Mouse (Mus musculus): ENCODE measurements around the gene Rsph14. TPM values are rescaled to one million over a fixed set of nuclear protein-coding genes. Genes with fewer than 3 reads are reported as not detected.
"Not testable (repeated sequence)": the region's sequence is repeated elsewhere in the genome, so short reads cannot be mapped to it uniquely, and the experiment has no call there.

The Rsph14 gene
- polyA plus RNA-seq, 1 experiment = not detected

DNA sequence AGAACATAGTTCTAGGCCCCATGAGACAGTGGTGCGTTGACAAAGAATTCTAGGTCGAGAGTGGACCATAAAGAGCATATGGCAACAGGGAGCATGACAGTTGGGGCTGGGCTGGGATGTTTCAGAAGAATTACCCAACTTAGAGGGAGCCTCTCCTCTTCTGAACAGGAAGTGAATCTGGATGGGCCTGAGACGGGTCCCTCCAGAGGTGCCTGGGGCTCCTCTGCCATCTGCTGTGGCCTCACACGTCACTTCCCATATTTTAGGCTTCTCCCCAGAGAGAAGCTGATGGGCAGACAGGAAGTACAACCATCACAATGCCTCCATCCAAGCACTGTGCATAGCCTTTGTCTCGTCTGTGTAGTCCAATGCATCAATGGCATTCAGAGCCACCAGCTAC is 23.3 kb upstream of the Rsph14 start:
- H3K4me3 ChIP-seq (ENCODE audit: insufficient read depth, low read length) = no peak overlapping the region
- TF ChIP-seq POLR2A (IDR thresholded peaks at IDR 0.05; ENCODE audit: borderline replicate concordance, low read depth, low read length) = no peak
- no peak for TF ChIP-seq CTCF (IDR thresholded peaks at IDR 0.05; ENCODE audit: low read depth, low read length)
- no peak overlapping the region for H3K27ac ChIP-seq (ENCODE audit: insufficient read depth, low read depth, low read length)
- H3K4me1 ChIP-seq (ENCODE audit: control insufficient read depth, insufficient read depth, low read length) = peaks cover 2% of the 10 kb centered on the region

DNA sequence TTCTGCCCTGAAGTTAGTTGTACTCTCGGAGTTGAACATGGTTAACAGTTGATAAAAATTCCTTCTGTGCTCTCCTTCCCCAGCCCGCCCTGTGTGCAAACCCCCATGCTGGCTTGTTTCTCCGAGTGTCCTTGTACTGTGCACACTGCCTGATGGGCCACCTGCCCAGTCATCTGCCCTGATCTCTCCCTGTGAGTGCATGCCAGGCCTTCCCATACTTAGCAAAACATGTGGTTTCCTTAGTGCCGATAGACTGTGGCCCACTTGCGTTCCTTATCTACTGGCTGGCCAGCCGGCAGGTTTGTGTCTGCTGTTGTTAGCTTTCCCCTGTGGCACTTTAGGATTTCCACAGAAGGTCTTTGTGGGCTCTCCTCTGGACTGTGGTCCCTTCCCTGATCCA is 21.7 kb upstream of the Rsph14 start:
- no peak overlapping the region for H3K27ac ChIP-seq (ENCODE audit: insufficient read depth, low read depth, low read length)
- H3K4me3 ChIP-seq (ENCODE audit: insufficient read depth, low read length) = no peak overlapping the region
- no peaks in the 10 kb centered on the region for H3K4me1 ChIP-seq (ENCODE audit: control insufficient read depth, insufficient read depth, low read length)
- TF ChIP-seq POLR2A (IDR thresholded peaks at IDR 0.05; ENCODE audit: borderline replicate concordance, low read depth, low read length) (no peak), CTCF (IDR thresholded peaks at IDR 0.05; ENCODE audit: low read depth, low read length) (no peak)

DNA sequence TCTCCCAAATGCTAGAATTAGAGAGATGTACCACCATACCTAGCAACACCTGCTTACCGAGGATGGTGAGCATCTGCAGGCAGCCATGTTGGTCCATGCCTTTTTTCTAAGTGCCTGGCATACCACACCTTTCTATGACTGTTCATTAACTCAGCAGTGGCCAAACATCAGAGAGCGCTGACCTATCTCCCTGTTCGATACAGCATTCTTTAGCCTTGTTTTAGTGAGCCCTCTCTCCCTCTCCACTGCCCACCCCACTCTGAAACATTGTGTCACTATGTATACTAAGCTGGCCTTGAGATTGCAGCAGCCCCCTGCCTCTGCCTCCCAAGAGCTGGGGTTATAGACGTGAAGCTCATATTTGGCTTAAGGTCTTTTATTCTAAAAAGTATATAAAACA is 21.3 kb upstream of the Rsph14 start:
- no peak overlapping the region for H3K27ac ChIP-seq (ENCODE audit: insufficient read depth, low read depth, low read length)
- H3K4me1 ChIP-seq (ENCODE audit: control insufficient read depth, insufficient read depth, low read length) = no peaks in the 10 kb centered on the region
- TF ChIP-seq POLR2A (IDR thresholded peaks at IDR 0.05; ENCODE audit: borderline replicate concordance, low read depth, low read length) = no peak
- TF ChIP-seq CTCF (IDR thresholded peaks at IDR 0.05; ENCODE audit: low read depth, low read length) = no peak
- no peak overlapping the region for H3K4me3 ChIP-seq (ENCODE audit: insufficient read depth, low read length)

DNA sequence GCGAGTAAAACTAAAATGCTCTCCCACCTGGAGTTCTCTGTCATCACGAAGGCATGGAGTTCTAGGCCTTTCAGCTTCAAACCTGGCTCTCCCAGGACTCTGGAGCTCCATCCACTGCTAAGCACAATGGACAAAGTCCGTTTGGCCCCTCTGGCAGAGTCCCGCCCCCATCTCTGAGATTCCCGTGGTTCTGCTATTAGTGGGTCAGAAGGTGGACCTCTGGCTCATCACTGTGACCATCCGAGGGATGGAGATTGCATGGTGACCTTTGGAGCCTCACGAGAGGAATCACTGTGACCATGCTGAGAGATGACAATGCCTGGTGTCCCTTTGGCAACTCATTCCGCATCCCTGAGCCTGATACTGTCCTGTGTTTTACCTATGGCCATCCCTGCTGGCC is 20.5 kb upstream of the Rsph14 start:
- H3K4me3 ChIP-seq (ENCODE audit: insufficient read depth, low read length) = no peak overlapping the region
- H3K27ac ChIP-seq (ENCODE audit: insufficient read depth, low read depth, low read length) = no peak overlapping the region
- TF ChIP-seq POLR2A (IDR thresholded peaks at IDR 0.05; ENCODE audit: borderline replicate concordance, low read depth, low read length) (no peak), CTCF (IDR thresholded peaks at IDR 0.05; ENCODE audit: low read depth, low read length) (no peak)
- no peaks in the 10 kb centered on the region for H3K4me1 ChIP-seq (ENCODE audit: control insufficient read depth, insufficient read depth, low read length)

DNA sequence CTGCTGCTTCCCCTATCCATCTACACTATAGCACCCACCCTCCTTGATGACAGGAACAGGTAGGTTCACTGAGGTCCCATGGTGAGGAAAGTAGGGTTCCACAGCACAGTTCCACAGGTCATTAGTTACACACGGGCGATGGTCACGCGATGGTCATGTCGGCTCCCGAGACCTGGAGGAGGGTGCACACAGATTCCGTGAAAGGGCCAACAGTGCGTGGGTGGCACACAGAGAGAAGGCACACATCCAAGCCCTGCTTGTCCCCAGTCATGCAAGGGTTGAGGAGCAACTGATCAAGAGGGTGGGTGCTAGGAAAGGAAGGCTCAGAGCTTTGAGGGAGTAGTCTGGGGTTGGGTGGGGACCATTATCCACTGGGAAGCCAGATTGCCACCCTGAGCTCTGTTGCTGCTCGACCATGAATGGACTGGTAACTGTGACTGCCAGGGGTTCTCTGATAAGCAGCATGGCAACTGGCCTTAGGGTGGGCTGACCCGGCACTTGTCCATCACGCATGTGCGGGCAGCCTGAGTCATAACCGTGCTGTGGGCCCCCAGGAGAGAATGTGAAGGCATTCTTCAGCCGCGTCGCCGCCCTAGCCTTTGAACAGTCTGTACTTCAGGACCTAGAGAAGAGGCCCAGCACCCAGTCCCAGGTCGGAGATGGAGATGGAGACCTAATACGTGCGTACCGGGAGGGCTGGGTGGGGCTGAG is 19.1 kb upstream of the Rsph14 start:
- H3K27ac ChIP-seq (ENCODE audit: insufficient read depth, low read depth, low read length) = no peak overlapping the region
- no peaks in the 10 kb centered on the region for H3K4me1 ChIP-seq (ENCODE audit: control insufficient read depth, insufficient read depth, low read length)
- no peak overlapping the region for H3K4me3 ChIP-seq (ENCODE audit: insufficient read depth, low read length)
- TF ChIP-seq CTCF (IDR thresholded peaks at IDR 0.05; ENCODE audit: low read depth, low read length) (no peak), POLR2A (IDR thresholded peaks at IDR 0.05; ENCODE audit: borderline replicate concordance, low read depth, low read length) (no peak)

DNA sequence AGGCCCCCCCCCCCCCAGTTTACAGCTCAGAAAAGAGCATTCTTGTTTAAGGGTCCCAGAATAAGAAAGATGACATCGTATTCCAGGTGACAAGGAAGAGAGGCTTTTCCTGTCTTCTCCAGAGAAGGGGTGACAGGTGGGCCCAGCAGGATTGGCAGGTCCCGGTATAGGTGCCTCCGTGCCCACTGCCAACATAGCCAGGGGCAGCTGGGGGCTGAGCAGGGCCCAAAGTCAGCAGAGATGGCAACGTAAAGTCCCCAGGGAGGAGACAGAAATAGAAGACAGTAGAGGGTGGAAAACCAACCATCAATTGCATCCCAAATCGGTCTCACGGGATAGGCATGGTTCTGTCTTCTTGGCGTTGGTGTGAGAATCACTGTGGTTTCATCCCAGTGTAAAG is 16.3 kb upstream of the Rsph14 start:
- H3K27ac ChIP-seq (ENCODE audit: insufficient read depth, low read depth, low read length) = no peak overlapping the region
- H3K4me1 ChIP-seq (ENCODE audit: control insufficient read depth, insufficient read depth, low read length) = no peaks in the 10 kb centered on the region
- TF ChIP-seq CTCF (IDR thresholded peaks at IDR 0.05; ENCODE audit: low read depth, low read length) = no peak
- no peak for TF ChIP-seq POLR2A (IDR thresholded peaks at IDR 0.05; ENCODE audit: borderline replicate concordance, low read depth, low read length)
- H3K4me3 ChIP-seq (ENCODE audit: insufficient read depth, low read length) = no peak overlapping the region

DNA sequence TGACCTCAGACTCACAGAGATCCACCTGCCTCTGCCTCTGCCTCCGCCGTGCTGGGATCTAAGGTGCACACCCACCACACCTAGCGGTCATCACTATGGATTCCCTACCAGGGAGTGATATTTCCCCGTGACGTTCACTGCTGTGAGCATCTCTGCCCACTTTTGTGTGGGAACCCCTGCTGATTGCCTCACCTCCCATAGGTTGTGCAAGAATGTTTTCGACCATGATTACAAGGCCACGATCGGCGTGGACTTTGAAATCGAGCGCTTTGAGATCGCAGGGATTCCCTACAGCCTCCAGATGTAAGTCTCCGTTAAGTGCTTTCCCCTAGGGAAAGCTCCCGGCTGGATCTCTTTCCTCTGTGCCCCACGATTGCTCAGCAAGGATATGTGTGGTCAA is 13.4 kb upstream of the Rsph14 start:
- H3K4me3 ChIP-seq (ENCODE audit: insufficient read depth, low read length) = no peak overlapping the region
- no peaks in the 10 kb centered on the region for H3K4me1 ChIP-seq (ENCODE audit: control insufficient read depth, insufficient read depth, low read length)
- no peak for TF ChIP-seq CTCF (IDR thresholded peaks at IDR 0.05; ENCODE audit: low read depth, low read length)
- no peak for TF ChIP-seq POLR2A (IDR thresholded peaks at IDR 0.05; ENCODE audit: borderline replicate concordance, low read depth, low read length)
- H3K27ac ChIP-seq (ENCODE audit: insufficient read depth, low read depth, low read length) = no peak overlapping the region

DNA sequence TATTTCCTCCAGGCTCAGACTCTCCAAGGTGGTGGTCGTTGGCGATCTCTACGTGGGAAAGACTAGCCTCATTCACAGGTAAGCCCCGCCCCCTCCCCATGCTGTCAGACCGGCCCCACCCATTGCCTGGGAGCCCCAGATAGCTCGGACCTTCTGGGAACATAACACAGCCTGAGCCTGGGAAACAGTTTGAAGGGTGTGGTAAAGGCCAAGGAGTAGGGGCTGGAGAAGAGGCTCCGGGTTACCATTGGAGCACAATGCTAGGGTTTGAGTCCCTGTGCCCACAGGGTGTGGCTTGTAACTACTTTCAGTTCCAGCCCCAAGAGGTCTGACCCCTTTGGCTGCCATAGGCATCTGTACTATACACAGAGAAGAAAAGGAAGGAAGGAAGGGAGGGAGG is 12.1 kb upstream of the Rsph14 start:
- no peaks in the 10 kb centered on the region for H3K4me1 ChIP-seq (ENCODE audit: control insufficient read depth, insufficient read depth, low read length)

DNA sequence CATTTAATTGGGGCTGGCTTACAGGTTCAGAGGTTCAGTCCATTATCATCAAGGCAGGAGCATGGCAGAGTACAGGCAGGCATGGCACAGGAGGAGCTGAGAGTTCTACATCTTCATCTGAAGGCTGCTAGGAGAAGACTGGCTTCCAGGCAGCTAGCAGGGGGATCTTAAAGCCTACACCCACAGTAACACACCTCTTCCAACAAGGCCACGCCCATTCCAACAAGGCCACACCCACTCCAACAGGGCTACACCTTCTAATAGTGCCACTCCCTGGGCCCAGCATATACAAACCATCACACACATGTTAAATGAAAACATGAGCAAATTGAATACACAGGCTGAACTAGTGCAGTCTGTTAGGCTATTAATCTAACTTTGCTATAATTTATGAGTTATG is 9.7 kb upstream of the Rsph14 start:
- H3K27ac ChIP-seq (ENCODE audit: insufficient read depth, low read depth, low read length); H3K4me1 ChIP-seq (ENCODE audit: control insufficient read depth, insufficient read depth, low read length); H3K4me3 ChIP-seq (ENCODE audit: insufficient read depth, low read length): not testable (repeated sequence)

More for the DNA sequence above, 12.1 kb upstream of the Rsph14 start:
- H3K27ac ChIP-seq (ENCODE audit: insufficient read depth, low read depth, low read length) = no peak overlapping the region
- no peak for TF ChIP-seq POLR2A (IDR thresholded peaks at IDR 0.05; ENCODE audit: borderline replicate concordance, low read depth, low read length)
- no peak for TF ChIP-seq CTCF (IDR thresholded peaks at IDR 0.05; ENCODE audit: low read depth, low read length)
- H3K4me3 ChIP-seq (ENCODE audit: insufficient read depth, low read length) = no peak overlapping the region

DNA sequence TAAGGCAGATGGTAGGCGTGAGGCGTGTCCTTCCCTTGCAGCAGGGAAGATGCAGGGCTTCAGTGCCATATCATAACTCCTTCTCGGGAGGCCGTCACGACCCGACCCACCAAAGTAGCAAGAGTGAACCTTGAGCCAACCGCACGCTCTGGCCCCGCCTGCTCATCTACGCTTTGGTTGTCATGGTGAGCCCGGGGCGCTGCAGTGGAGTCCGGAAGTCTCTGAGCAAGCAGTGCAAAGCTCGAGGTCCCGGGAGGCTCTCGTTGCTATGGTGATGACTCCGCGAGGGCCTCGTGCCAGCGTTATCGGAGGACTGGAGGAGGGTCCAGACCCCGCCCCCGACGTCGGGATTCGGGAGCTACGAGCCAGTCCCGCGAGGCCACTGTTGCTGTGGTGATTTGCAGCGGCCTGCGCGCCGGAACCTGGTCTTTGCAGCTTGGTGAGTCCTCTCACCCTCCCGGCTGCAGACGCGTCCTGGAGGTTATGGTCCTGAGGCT is 4.5 kb upstream of the Rsph14 start, which contains the start of gene Rab36:
Gene Rab36 (plus strand): TSS at position 176 of the 497 bp plus-strand sequence.
- H3K4me3 ChIP-seq (ENCODE audit: insufficient read depth, low read length) = peak within 1 kb of the TSS; percentile 31; the same call in 1 of the 2 replicates
- TF ChIP-seq CTCF (IDR thresholded peaks at IDR 0.05; ENCODE audit: low read depth, low read length) (no peak), POLR2A (IDR thresholded peaks at IDR 0.05; ENCODE audit: borderline replicate concordance, low read depth, low read length) (no peak)
- no peak within 1 kb of the TSS for H3K27ac ChIP-seq (ENCODE audit: insufficient read depth, low read depth, low read length)
- H3K4me1 ChIP-seq (ENCODE audit: control insufficient read depth, insufficient read depth, low read length) = no peaks in the 10 kb centered on the region

Data from bone marrow macrophage, adult 2 months (primary cell).